Mouse (Mus musculus) left cerebral cortex, adult 2 months (tissue): ENCODE measurements around the gene Pex3. TPM values are rescaled to one million over a fixed set of nuclear protein-coding genes. Genes with fewer than 3 reads are reported as not detected.
A peak's percentile ranks its signal among the peaks of the same experiment; 100 is the strongest.

Experiments
- DNase-seq, 2 experiments: peaks; one replicate each; pipeline ENCODE4 v3.0.0; 2021 to 2022; ENCODE audit warnings: low spot score in 2 of 2, mixed read lengths in 1 of 2; ENCODE audit errors: extremely low spot score in 1 of 2
- H3K27ac ChIP-seq: fragments of 200-600 bp; 2 replicates; pipeline ENCODE4 v1.8.1; 2022
- H3K4me3 ChIP-seq: fragments of 200-600 bp; 2 replicates; pipeline ENCODE4 v1.8.1; 2022
- CTCF ChIP-seq: fragments of 200-600 bp; IDR thresholded peaks from 2 replicates; pipeline ENCODE4 v1.8.1; 2022; ENCODE audit warnings: antibody characterized with exemption, mild to moderate bottlenecking, moderate library complexity
- intact Hi-C: fragments of 180-260 bp; cut with DNase I; formaldehyde crosslinking; loops from one replicate; pipeline ENCODE4 v1.15.1; 2025
- total RNA-seq, 2 experiments: library from RNA; stranded (reverse); gene quantifications; 2 replicates each; pipeline ENCODE4 v1.2.3; 2021

Pex3 gene
- total RNA-seq, 2 experiments from 2014 or later = 29.8 to 31.6 TPM

GRCm38 (mm10) chr10:13475121-13475520 is 77.8 kb downstream of the Pex3 start:
- Histone ChIP-seq H3K27ac (no peak overlapping the region), H3K4me3 (no peak overlapping the region; the same call in 1 of the 2 replicates)
- no peak for DNase-seq
- intact Hi-C loops = no loop called here
- TF ChIP-seq CTCF = no peak

- TF ChIP-seq CTCF = no peak
- intact Hi-C loops = no loop called here
- no peak overlapping the region for H3K27ac ChIP-seq
- peak overlapping the region; percentile 66 for H3K4me3 ChIP-seq
- no peak for DNase-seq
Observed at GRCm38 (mm10) chr10:13474568-13474955, 78.4 kb downstream of the Pex3 start.

Other genes starting within 250 kb of the Pex3 start
- gene Phactr2, start 78.7 kb downstream of the Pex3 start, total RNA-seq = 10 to 100 TPM; 28.8 to 31.5 TPM
- 10 to 100 TPM; 39.1 to 39.6 TPM for gene Fuca2, start 53.6 kb downstream of the Pex3 start, total RNA-seq
- 1 to 10 TPM; 7.9 to 8.4 TPM for gene Adat2, start 248 bp downstream of the Pex3 start, total RNA-seq